Mouse (Mus musculus): ENCODE results near the gene Reep3.

Gene Reep3

GRCm38 (mm10) chr10:66968541-66968940 is 128.2 kb downstream of the Reep3 start:
- no peak for DNase-seq

GRCm38 (mm10) chr10:66966391-66967109 is 130.2 kb downstream of the Reep3 start:
- no peak for DNase-seq

- DNase-seq = no peak
These were observed 136.6 kb downstream of the Reep3 start for GRCm38 (mm10) chr10:66960136-66960535.
